Mouse (Mus musculus) liver, embryonic 14.5 days (tissue): Measurements from ENCODE around the gene Eml1.

ENCODE experiments used
- CTCF ChIP-seq: IDR thresholded peaks from 2 replicates; pipeline ENCODE4 v1.5.1; 2016; ENCODE audit warnings: antibody characterized with exemption, low read depth, control low read depth
- EP300 ChIP-seq: IDR thresholded peaks from 2 replicates; pipeline ENCODE4 v1.6.1; 2016; ENCODE audit warnings: antibody characterized with exemption, low read depth

GRCm38 (mm10) chr12:108365868-108366267, 4.9 kb upstream of the Eml1 start:
- TF ChIP-seq EP300 (no peak), CTCF (no peak)
